Mouse (Mus musculus) gastrocnemius, postnatal 10 days (tissue): ENCODE measurements around the gene N4bp2. TPM values are rescaled to one million over a fixed set of nuclear protein-coding genes. Genes with fewer than 3 reads are reported as not detected.

Experiments
- DNase-seq: peaks from one replicate; pipeline ENCODE4 v3.0.0; 2021; ENCODE audit warnings: mixed read lengths
- total RNA-seq, 2 experiments: library from RNA; stranded (reverse); gene quantifications; 2 replicates each; pipeline ENCODE4 v1.2.3; 2021

N4bp2 gene
- total RNA-seq, 2 experiments from 2014 or later: 23.4 to 30.2 TPM

GRCm38 (mm10) chr5:65864486-65864885 is 101.2 kb downstream of the N4bp2 start:
- no peak for DNase-seq

- DNase-seq: no peak
These were observed 101.6 kb downstream of the N4bp2 start for GRCm38 (mm10) chr5:65864946-65865345.

- no peak for DNase-seq
These were observed 103.3 kb downstream of the N4bp2 start for GRCm38 (mm10) chr5:65866591-65866990.

DNA sequence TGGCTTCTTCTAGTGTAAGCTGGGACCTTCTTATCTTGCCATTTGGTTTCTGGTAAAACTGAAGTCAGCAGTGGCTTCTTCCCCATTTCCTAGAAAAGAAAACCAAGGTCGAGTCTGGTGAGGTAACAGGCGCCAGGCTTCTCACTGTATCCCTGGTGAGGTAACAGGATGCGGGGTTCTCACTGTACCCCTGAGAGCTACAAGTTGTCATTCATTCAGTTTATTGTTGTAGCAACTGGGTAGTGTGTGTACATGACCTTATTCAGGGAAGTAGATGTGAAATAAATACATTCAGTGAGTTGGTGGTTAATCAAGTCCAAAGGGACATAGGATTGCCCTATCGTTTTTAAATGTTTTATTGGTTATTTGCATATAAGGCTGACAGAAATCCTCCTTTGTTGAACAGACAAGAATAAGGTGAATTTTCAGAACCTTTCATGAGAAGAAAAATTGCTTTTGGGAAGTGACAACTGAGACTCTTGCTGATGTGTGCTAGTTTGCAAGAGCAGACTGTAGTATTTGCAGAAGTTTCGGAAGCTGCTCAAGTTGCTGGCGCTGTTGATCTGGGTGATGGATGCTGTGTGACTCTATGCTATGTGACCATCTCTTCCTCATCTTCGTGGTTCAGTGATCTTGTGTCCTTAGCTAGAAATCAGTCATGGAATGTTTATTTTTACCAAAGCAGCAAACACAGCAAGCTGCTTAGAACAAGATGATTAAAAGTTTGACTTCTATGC is 104.2 kb downstream of the N4bp2 start:
- DNase-seq: no peak

DNA sequence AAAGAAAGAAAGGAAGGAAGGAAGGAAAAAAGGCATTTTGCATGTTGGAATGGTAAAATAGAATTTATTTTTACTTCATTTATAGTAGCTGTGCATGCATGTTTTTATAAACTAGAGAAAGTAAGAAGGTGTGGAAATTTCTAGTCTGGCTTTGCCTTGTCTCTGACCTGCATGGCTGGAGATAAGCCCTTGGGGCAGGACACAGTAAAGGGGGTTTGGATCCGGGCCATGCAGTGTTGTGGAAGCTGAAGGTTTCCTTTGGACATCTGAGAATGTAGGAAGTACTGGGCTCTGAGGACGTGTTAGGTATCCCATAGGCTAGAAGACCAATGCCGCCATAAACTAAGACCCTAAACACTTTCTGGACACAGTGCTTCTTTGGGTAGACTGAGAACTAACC is 105.1 kb downstream of the N4bp2 start:
- DNase-seq: no peak

DNA sequence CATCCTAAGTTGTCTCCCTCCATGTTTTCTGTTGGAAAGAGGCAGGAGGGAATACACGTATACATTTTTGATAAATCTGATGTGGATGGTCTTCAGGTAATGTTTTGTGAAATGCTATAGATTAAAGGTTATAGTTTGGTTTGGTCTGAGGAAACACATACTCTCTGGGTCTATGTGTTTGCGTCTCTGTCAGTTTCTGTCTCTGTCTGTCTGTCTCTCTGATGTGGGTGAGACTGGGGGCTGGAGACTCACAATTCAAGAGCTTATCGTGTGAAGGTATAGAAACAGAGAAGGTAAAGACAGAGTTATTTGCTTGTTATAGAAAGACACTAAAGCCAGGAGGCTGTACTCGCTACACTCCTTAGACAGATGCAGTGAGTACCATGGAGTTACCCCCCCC is 106.3 kb downstream of the N4bp2 start:
- DNase-seq: no peak

- DNase-seq: no peak
These were observed 108.1 kb downstream of the N4bp2 start for GRCm38 (mm10) chr5:65871276-65871875.

GRCm38 (mm10) chr5:65873212-65873611 is 109.9 kb downstream of the N4bp2 start:
- DNase-seq: no peak

DNA sequence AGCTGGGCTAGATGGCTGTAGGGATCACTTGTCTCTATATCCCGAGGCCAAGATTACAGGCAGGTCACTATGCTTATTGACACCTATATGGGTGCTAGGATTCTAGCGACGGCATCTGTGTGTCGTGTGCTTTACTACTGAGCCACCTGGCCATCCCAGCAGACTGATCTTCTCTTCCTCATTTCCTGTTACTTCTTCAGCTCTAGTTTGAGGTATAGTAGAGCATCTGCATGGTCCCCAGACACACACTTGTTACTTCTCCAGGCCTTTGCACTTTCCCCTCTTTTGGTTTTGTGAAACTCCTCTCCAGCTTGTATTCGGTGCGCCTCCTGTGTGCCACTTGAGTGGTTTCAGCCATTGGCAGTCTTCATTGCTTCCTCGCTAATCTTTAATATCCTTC is 111.9 kb downstream of the N4bp2 start:
- no peak for DNase-seq

DNA sequence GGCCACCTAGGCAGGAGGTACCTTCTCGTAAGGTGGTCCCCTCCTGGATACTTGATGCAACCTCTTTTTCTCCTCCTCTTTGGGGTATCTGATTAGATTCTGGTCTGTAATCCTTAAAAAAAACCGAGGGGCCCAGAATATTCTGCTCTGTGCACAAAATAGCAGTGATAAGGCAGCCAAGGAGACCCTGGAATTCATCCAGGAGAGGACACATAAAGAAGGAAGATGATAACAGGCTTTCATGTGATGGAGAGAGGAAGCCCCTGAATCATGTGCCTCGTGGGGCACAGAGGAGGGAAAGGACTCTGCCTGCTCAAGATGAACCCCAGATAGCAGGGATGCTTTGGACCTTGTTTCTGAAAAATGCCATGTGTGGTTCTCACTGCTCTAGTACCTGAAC is 115.0 kb downstream of the N4bp2 start:
- no peak for DNase-seq

Other genes with a start within 250 kb of the N4bp2 start
- 10 to 100 TPM; 45.5 to 49.0 TPM for gene Smim14, start 226.3 kb upstream of the N4bp2 start, total RNA-seq
- gene Ube2k, start 226.3 kb upstream of the N4bp2 start, total RNA-seq: 10 to 100 TPM; 76.8 to 81.2 TPM
- 10 to 100 TPM; 47.5 to 59.1 TPM for gene Pds5a, start 65.2 kb upstream of the N4bp2 start, total RNA-seq
- 1 to 10 TPM; 1.2 to 2.1 TPM for gene Rhoh, start 97.7 kb downstream of the N4bp2 start, total RNA-seq
- 10 to 100 TPM in 1 of 2 experiments, 1 to 10 TPM in 1; 7.2 to 16.1 TPM for gene Chrna9, start 171.4 kb downstream of the N4bp2 start, total RNA-seq
- under 1 TPM in 1 of 2 experiments, not detected in 1; 0.23 TPM for gene 9130230L23Rik, start 240.8 kb downstream of the N4bp2 start, total RNA-seq